Mouse (Mus musculus) cerebellum, adult 11 months (tissue): Measurements from ENCODE around the gene Hk3.

Experiments used
- DNase-seq: peaks from one replicate; pipeline ENCODE4 v3.0.0; 2022

Hk3 gene

DNA sequence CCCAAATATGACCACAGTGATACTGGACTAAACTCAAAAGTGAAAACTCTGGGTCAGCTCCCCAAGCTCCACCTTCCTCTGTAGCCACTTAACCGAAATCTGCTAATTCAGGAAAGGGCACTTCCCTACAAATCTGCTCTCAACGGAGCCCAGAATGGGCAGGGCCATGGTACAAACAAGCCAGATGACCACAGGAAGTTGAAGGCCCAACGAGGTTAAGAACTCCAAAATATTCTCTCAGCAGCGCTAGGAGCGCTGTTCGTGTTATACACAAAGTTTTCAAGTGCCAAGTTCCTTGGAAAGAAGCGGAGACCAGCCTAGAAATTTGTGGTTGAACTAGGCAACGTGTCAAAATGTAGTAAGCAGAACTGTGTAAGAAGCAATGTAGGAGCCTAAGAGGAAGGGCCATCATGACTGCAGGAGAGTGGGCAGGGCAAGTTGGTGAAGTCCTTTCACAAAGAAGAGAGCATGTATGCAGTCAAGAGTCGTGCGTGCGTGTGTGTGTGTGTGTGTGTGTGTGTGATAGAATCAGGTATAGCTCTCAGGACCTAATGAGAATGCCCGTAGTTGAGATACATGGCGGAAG, at the start of gene Hk3:
Hk3 (minus strand) TSS at position 192 of the 586 bp plus-strand sequence.
- DNase-seq, result no peak

DNA sequence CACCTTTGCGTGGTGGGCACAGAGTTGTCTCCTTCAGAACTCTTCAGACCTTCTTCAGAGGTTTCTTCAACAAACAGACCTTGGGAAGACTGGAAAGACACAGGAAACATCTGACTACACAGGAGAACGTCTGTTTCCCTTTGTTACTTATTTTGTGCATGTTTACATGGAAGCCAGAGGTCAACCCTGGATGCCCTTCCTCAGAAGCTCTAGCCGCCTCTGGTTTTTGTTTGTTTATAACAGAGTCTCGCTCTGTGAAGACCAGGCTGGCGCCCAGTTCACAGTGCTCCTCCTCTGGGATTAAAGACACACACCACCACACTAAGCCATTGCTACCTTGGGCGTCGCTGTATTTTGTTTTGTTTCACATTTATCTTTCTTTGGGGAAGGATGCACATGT, 48.5 kb upstream of the Hk3 start:
- DNase-seq, result no peak

DNA sequence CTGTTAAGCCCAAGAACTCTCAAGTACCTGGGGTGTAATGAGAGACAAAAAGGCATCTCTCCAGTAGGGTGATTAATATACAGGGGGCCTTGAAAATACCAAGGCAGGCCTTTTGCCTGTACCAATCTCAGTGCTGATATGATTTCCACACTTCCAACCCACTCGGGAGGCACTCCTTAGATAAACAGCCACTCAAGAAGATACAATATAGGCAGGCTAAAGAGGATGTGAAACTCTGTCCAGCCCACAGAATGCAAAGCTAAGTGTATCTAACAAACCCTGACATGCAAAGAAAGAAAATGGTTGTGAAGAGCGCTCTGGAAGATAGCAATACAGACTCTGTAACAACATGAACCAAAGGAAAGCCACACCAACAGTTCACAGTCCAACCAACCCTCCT, 42.1 kb upstream of the Hk3 start:
- DNase-seq, result no peak

DNA sequence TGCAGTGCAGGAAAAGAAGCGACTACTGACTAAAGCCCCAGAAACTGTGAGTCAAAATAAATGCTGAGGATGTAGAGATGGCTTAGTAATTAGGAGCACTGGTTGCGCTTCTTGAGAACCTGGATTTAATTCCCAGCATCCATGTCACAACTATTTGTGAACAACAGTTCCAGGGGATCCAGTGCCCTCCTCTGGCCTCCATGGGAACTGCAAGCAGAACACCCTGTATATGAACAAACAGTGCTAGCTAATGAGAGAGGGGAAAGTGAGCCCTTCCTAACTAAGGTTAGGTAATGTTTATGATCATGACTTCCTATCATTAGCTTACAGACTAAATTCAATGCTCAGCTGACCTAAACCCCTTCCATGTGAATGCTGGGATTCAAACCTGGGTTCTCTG, 36.9 kb upstream of the Hk3 start:
- no peak for DNase-seq

DNA sequence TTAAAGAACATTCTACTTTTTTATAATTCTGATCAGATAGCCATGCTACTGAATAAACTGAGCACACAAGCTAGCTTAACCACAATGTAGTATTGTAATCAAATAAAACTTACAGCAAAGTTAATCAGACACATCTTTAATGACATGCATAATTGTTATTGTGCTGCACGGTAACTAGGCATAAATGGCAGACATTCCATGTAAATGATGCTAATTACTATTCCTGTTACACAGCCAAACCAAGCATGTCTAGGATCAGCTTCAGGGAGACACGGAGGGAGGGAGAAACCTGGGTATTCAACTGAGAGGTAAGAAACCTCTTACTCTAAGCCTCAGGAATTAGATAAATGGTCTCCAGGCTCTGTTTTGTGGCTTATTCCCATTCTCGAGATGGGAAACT, 26.5 kb upstream of the Hk3 start:
- no peak for DNase-seq

DNA sequence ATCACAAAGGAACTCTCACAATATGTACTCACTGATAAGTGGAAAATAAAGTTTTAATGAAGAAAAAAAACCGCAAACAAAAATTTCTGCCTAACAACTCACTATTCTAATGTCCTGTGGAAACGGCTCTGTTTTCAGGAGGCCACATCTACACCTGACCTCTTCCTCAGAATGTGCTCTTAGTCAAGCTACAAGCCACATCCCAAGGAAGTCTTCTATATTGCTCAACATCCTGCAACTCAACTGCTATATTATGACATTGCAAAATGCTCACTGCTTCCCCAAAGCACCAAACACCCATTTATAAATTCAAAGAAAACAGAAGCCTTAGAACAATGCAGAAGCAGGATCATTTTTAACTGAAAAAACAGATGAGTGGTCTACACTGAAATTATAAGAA, 18.8 kb upstream of the Hk3 start:
- no peak for DNase-seq

DNA sequence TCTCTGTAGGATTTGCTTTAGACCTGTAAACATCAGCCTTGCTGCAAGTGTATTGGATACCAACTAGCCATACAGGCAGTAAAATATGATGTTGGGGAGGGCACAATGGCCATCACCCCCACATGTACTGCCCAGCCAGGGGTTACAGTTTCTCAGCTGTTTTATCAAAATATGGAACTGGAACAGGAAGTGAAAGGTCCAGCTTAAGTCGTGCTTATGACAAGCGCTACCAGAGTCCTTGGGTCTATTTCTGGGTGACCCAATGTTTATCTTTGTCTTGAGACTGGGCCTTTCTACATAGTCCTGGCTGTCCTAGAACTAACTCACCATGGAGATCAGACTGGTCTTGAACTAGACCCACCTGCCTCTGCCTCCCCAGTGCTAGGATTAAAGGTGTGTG, 3.0 kb upstream of the Hk3 start:
- DNase-seq, result no peak

DNA sequence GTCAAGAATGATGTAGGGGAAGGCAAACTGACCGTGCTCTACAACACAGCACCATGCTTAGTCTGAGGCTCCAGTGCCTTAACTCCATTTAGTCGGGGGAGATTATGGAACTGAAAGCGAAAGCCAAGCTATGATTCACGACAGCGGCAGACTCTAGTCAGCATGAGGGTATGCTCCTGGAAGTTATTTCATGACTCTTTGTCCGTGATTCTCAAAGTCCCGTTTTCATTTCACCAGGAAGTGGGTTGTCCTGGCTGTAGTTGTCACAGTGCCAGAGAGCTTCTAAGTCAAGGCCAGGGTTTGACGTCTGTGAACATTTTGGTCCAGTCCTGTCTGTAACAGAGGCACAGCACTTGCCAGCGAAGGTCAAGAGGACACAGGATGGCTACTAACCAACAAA, 1.5 kb upstream of the Hk3 start:
- no peak for DNase-seq

DNA sequence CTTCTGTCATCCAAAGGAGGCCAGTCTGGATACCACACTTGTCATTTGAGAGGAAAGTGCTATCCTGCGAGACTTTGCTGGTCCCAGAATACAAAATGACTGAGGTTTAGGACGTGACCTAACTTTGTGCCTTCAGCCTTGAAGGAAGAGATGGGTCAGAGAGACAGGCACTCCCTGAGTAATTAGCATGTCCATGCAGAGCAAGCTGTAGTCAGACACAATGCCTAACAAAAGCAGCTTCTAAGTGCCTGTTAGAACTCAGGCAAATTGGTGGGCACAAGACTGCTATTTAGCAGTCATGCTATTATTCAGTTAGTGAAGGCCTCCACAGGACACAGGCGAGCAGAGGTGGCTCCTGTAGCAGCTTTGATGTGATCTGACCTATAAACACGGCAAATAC, 1.1 kb upstream of the Hk3 start:
- no peak for DNase-seq

DNA sequence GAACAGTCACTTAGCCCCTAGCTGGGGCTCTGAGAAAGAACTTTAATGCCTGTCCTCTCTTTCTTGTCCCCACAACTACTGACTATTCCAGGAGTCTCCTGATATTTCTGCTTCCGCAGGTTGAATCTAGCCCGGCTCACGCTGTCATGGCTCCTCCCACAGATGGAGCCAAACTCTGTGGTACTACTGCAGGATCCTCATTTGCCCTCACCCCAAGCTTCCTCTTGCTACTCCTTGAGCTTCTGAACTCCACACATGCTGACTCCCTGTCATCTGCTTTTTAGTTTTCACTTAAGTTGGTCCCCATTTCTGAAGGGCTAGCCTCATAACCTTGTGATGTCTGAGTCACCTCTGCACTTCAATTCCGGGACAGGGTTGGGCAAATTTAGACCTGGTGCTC, 1.1 kb downstream of the Hk3 start:
- DNase-seq, result no peak

DNA sequence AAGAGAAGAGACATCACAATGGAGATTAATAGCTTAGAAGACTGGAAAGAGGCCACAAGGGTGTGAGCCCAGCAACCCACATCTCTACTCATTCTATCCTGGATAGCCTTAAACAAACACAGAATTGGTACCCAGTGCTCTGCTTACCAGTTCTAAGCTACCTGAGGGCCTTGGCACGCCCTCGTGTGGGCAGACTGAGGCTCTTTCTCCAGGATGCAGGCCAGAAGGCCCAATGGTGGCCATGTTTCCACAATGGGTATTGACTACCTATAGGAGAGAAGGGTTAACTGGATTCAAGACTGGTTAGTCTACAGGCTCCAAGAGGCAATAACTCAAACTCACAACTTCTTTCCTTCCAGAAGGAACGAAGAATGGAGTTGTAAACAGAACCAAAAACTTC, 2.0 kb downstream of the Hk3 start:
- no peak for DNase-seq

DNA sequence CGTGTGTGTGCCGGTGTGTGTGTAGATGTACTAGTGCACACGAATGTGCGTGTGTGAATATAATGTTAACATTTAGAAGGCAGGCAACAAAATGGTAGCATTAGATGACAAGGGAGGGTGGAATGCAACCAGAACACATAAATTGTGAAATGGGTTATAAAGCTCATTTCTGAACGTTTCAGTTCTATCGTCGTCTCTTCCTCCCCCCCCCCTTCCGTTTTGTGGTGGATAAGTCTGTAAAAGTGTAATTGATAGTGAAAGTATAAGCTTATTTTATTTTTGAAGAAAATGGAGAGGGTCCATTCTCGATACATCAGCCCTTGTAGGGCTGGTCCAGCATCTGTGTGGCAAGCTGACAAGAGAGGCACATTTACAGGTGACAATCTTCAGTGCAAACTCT, 2.5 kb downstream of the Hk3 start:
- no peak for DNase-seq

DNA sequence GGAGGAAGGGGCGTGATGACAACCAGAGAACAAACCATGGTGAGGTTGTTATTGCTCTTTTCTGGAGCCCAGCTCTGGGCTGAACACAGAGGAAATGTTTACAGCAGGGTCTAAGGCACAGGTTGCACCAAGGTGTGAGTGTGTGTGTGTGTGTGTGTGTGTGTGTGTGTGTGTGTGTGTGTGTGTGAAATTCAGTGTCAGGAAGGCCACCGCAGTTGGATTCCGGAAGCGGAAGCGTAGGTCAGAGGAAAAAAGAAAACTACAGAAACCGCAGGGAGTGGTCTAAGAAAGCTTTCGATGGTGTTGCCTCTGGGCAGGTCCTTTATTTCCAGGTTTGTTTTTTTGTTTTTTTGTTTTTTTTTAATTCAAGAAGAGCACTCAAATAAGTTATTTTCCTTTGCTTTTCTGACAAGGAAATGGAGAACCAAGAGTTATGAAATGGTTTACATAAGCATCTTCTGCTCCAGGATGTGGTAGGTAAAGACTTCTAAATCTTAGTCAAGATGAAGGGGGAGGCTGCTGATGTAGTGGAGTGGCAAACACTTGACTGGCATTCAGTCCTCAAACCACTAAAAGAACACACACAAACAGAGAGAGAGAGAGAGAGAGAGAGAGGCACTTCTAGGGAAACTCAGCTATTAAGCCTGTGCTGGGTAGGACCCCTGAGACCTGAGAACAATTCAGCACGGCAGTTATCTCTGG, 3.1 kb downstream of the Hk3 start:
- DNase-seq, result no peak

DNA sequence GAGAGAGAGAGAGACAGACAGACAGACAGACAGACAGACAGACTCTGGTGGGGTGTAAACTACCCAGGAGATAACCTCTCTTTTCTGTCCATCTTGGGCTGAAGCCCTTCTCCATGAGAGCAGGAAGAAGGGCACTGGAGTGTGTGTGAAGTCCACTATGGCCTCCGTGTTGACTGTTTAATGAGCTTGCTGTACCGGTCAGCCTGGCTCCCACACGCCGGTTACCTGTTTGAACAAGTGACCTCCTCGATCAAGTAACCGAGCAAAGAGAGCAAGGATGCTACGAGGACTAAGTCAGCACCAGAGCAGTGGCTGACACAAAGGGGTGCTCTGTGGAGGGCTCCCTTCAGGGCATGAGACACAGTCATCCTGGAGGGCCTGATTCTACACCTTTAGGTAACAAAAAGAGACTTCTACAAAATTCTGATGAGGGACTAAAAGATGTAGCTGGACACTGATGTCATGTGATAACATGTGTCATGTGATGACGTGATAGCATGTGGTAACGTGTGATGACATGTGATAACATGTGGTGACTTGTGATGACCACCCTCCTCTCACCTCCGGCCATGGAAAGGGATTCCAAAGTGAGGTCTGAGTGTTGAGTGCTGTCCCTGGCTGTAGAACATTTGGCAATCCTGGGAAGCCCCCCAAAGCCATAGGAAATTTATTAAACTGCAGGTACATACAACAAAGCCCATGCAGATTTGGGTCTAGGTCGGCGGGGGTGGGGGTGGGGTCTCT, 3.9 kb downstream of the Hk3 start:
- DNase-seq, result no peak

DNA sequence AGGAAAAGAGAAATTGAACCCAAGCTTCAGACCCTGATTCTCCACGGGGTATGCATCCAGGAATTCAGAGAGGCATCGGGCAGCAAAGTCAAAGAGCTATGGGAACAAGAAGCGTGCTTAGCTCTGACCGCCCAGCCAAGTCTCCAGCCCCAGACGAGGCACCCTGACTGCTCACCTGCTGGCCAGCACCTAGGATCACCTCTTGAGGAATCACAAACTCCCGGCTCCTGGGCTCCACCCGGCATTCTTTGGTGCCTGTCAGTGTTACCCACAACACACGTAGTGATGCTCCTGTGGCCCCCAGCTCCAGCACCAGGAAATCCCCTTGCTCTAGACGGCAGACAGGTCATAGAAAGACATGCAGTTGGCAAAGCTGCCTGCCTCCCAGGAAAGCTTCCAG, 6.7 kb downstream of the Hk3 start:
- DNase-seq, result no peak

DNA sequence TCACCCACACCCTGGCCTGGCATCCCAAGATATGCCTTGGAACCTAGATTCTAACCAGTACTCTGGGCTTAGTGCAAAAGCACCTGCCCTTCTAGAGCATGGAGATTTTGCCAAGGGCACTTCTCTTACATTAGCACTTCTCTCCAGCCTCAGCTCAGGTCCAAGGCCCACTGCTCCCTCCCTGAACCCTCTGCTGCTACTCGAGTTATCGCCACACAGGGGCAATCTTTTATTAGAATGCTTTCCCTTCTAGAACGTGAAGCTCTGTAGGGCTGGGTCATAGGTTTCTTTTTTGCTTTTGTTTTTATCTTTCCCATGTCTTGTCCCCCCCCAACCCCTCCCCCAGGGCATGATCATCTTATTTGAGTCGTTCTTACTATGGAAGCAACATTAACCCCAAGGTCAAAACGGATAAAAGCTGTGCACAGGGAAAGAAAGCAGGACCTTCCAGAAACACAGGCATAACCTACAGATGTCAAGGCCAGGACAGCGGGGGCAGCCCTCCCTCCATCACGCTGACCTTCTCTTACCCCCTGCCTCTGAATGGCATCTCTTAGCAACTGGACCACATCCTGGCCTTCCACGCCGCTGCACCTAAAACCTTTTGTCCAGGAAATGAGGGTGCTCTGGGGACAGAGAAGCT, 7.4 kb downstream of the Hk3 start:
- DNase-seq, result no peak

DNA sequence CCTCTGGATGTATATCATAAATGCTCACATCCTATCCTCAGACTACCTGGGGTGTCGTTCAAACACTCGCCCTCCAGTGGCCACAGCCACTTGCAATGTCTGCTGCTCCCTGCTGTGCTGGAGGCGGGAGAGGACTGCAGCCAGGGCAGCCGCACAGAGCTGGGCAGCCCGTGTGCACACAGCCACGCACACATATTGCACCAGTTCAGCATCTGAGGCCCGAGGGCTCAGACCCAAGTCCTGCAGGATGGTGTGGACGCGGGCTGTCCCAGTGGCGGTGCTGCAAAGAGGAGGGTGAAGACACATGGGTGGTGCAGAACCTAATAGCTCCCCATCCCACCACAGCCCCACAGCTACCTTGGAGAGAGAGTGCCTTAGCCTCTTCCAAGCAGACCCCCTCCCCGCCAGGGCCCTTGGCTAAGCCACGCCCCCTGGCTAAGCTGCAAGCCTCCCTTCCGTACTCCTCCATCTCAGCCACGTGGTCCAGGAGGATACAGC, 9.2 kb downstream of the Hk3 start:
- DNase-seq, result no peak

DNA sequence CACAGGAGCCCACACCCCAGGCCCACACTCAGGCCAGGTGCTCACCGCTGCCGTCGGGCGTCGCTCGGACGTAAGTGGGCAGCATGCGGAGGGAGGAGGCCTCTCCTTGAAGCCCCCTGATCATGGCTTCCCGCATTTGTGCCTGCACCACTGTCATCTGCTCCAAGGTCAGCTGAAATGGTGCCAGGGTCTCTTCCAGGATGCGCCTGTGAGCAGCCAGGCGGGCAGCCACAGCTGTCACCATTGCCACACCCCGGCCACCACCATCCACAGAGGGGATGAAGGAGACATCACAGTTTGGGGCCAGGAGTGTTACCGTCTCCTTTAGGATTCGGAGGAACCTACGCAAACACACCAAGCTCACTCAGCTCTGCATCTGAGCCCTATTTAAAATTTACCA, 10.1 kb downstream of the Hk3 start:
- DNase-seq, result no peak

DNA sequence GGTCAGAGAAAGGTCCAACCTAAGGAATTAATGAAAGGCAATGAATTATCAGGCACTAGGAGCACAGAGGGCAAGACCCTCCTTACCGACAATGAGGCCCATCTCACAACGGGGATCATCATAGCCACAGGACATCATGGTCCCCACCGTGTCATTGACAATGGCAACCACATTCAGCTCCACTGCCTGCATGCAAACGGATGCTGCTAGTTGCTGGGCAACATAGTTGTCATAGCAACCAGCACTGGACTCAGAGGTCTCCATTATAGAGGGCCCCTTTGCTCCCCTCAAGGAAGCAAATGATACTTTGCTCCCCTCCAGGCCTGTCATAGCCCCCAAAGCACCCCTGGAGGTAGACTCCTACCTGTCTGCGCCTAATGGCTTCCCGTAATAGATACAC, 12.6 kb downstream of the Hk3 start:
- no peak for DNase-seq

DNA sequence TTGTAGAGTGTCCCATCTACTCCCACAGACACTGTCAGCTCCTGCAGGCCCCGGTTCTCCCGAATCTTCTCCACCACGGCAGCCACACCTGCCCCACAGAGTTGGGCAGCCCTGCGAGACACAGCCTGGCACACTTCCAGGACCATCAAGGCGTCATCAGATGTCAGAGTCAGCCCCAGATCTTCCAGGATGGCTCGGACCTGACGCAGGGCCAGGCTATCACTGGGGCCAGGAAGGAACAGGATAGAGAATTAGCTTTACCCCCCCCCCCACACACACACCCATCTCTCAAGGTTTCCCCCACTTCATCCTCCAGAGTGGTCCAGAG, 14.8 kb downstream of the Hk3 start:
- DNase-seq, result no peak

DNA sequence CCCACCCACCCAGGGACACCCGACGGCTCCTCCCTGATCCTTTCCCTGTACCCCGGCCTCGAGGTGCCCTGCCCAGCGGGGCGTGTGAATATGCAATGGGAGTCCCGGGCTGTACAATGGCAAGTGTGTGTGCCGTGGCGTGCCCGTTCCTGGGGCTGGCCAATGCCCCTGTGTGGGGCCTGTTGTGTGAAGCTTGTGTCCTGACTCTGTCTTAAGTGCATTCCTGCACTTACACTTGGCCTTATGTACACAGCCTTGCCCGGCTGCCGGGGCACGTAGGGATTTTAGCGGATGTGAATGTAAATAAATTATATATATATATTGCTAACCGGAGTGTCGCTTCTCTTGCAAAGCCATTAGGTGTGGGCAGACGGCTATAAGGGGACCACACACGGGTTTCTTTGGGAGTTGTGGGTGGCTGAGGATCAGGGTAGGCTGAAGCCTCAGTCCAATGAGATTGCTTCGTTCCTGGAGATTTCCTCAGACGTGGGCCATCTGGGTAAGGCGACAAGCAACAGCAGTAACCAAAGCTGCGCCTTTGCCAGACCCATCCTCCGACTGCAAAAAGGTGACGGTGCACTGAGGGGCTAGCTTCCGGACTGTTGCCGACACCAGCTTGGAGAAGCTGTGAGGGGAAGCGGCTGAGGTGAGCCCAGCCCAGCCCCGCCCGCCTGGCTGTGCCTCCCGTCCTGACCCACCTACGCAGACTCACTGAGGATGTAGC, 15.3 kb downstream of the Hk3 start:
- DNase-seq, result no peak

DNA sequence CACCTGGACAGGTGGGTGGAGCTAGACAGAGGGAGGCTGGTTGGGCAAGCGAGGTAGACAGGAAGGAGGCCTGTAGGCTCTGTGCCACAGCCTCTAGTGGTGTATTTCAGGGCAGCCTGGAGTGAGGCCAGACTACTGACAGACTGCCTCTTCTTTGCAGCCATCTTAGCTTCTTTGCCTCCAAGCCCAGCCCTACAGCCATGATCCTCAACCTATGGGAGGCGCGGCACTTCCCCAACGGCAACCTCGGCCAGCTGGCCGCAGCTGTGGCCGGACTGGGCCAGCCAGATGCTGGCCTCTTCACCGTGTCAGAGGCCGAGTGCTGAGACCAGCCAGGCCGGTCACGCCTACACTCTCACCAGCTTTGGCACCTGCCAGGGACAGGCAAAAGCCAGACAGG, 16.5 kb downstream of the Hk3 start:
- DNase-seq, result no peak

DNA sequence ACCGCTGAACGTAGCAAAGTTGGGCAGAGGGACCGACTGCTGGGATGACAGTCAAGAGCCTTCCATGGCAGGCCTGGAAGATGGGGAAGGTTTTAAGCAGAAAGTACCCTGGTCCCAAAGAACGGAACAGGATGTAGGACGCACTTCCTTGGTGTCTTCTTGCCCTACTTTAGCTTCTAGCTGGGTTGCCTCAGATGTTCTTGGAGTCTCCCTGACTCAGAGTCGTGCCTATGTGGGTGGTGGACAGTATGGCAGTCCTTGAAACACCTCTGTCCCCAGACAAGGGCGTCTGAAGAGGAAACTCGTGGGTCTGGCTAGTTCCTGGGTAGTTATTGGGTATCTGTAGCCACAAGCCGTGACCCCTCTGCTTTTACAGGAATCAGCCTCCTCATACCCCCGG, 19.1 kb downstream of the Hk3 start:
- no peak for DNase-seq
